Mouse (Mus musculus) limb, embryonic 11.5 days (tissue): ENCODE data around the gene Fam102a. TPM values are rescaled to one million over a fixed set of nuclear protein-coding genes. Genes with fewer than 3 reads are reported as not detected.

Experiments used
- ATAC-seq: fragments of 200-750 bp; cut with Nextera tagmentation; 2 replicates; pipeline ENCODE4 v1.8.0; 2017; ENCODE audit warnings: low read depth; ENCODE audit not compliant: insufficient number of reproducible peaks, low FRiP score, low TSS enrichment
- DNase-seq: peaks from one replicate; pipeline ENCODE4 v3.0.0-alpha.2; 2015; ENCODE audit warnings: low spot score
- H3K27ac ChIP-seq: fragments of 300-500 bp; sonication (generic); replicated peaks from 2 replicates; pipeline ENCODE4 v1.5.1; 2014; ENCODE audit warnings: low read depth, mild to moderate bottlenecking, low read length
- H3K27me3 ChIP-seq: fragments of 300-500 bp; sonication (generic); 2 replicates; pipeline ENCODE4 v1.6.1; 2014; ENCODE audit warnings: mild to moderate bottlenecking, low read length, mixed read lengths; ENCODE audit not compliant: control insufficient read depth, insufficient read depth
- H3K36me3 ChIP-seq: fragments of 300-500 bp; sonication (generic); 2 replicates; pipeline ENCODE4 v1.6.1; 2014; ENCODE audit warnings: mild to moderate bottlenecking, low read length, moderate library complexity, mixed read lengths; ENCODE audit not compliant: control insufficient read depth, insufficient read depth
- H3K4me1 ChIP-seq: fragments of 300-500 bp; sonication (generic); 2 replicates; pipeline ENCODE4 v1.6.1; 2014; ENCODE audit warnings: low read length, mixed read lengths; ENCODE audit not compliant: control insufficient read depth, insufficient read depth
- H3K4me2 ChIP-seq: fragments of 300-500 bp; sonication (generic); 2 replicates; pipeline ENCODE4 v1.6.1; 2014; ENCODE audit warnings: low read depth, mild to moderate bottlenecking, moderate library complexity; ENCODE audit not compliant: severe bottlenecking
- H3K4me3 ChIP-seq: fragments of 300-500 bp; sonication (generic); 2 replicates; pipeline ENCODE4 v1.5.1; 2014; ENCODE audit warnings: low read depth, low read length
- H3K9ac ChIP-seq: fragments of 300-500 bp; sonication (generic); 2 replicates; pipeline ENCODE4 v1.6.1; 2014; ENCODE audit warnings: mild to moderate bottlenecking, low read length
- H3K9me3 ChIP-seq: fragments of 300-500 bp; sonication (generic); 2 replicates; pipeline ENCODE4 v1.6.1; 2016; ENCODE audit warnings: low read length; ENCODE audit not compliant: control insufficient read depth
- WGBS: fragments of 180-500 bp; shearing (Covaris S2); extraction: QIAGEN DNeasy Blood & Tissue Kit; methylation state at CpG from one replicate; pipeline ENCODE4 v1.1.7; 2014; 5-methylcytosine and 5-hydroxymethylcytosine counted together
- polyA plus RNA-seq: library from polyadenylated mRNA; unstranded; fragments of >200 nt; fragmentation: Nextera tagmentation; extraction: Ambion mirVana; gene quantifications from 2 replicates; pipeline ENCODE4 v1.2.1, GENCODE M21; 2014

Gene Fam102a
- polyA plus RNA-seq, 1 experiment from 2014 or later: 9.8 TPM

DNA sequence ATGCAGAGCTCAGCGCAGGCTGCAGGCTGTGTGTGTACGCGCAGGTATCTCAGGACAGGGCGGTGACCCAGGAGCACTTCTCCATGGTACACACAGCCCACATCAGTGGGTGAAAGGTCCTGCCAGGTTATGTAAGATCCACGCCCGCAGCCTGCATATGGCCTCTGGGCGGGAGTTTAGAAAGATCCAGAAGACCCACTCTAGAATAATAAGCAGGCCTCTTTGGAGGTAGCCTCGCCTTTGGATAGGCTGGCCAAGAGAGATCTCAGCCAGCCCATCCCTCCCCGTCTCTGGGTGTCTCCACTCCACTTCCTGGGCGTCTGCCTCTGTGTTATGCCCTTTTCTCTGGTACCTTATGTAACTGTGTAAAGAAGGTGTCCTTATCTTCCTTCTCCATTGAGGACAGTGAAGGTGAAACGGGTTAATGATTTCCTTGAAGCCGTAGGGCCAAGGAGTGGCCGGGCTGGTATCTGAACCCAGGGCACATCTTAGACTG, 10.5 kb upstream of the Fam102a start:
- Histone ChIP-seq H3K36me3 (no peaks in the 10 kb centered on the region), H3K4me3 (no peak overlapping the region), H3K27ac (no peak overlapping the region), H3K4me2 (no peak overlapping the region), H3K9ac (no peak overlapping the region), H3K27me3 (no peaks in the 10 kb centered on the region), H3K4me1 (no peaks in the 10 kb centered on the region), H3K9me3 (no peaks in the 10 kb centered on the region)
- WGBS: 88% methylated on average over 13 of the region's 13 CpGs
- DNase-seq (no peak), ATAC-seq (no peak)

DNA sequence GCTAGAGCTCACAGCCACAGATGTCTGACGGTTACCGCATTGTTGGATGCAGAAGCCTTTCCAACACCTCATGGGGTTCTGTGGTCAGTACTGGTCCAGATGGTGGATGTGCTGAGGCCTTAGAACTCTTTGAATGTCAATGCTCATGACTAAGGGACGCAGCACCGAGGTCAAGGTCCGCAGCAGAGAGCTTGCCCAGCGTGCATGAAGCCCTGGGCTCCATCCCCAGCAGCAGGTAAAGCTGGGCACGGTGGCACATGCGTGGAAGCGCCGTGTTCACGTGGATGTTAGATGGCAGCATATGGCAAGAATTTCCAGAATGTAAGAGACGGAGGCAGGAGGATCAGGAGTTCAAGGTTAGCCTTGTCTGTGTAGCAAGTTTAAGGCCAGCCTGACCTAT, 9.3 kb upstream of the Fam102a start:
- H3K4me2 ChIP-seq: no peak overlapping the region
- H3K9me3 ChIP-seq: no peaks in the 10 kb centered on the region
- DNase-seq (no peak), ATAC-seq (no peak)
- H3K4me1 ChIP-seq: no peaks in the 10 kb centered on the region
- WGBS: 86% methylated on average over 12 of the region's 12 CpGs
- no peaks in the 10 kb centered on the region for H3K36me3 ChIP-seq
- H3K27ac ChIP-seq: no peak overlapping the region
- H3K9ac ChIP-seq: no peak overlapping the region
- H3K4me3 ChIP-seq: no peak overlapping the region
- H3K27me3 ChIP-seq: no peaks in the 10 kb centered on the region

DNA sequence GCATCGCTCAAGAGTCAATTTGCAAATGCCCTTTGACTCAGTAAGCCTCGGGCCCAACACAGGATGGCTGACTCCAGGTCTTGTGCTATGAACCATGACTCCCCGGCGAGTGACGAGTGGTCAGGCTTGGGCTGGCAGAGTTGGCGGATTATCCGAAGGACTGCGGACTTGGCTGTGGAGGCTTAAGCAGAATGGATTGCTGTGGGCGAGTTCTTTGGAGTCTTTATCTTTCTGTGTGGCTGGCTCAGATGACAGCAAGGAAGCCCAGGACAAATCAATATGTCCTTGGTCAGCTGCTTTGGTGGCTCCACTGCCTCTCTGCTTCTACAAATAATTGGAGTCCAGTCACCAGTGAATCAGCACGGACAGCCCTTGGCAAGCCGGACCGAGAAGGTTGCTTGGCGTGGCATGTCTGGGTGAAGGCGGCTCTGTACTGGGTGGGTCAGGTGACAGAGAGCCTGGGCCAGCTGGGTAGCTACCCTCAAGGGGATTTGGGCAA, 7.6 kb upstream of the Fam102a start:
- Histone ChIP-seq H3K36me3 (no peaks in the 10 kb centered on the region), H3K9me3 (no peaks in the 10 kb centered on the region), H3K9ac (no peak overlapping the region), H3K4me3 (no peak overlapping the region), H3K4me1 (no peaks in the 10 kb centered on the region), H3K27me3 (no peaks in the 10 kb centered on the region), H3K4me2 (no peak overlapping the region), H3K27ac (no peak overlapping the region)
- ATAC-seq: no peak
- WGBS: 84% methylated on average over 14 of the region's 14 CpGs
- no peak for DNase-seq

DNA sequence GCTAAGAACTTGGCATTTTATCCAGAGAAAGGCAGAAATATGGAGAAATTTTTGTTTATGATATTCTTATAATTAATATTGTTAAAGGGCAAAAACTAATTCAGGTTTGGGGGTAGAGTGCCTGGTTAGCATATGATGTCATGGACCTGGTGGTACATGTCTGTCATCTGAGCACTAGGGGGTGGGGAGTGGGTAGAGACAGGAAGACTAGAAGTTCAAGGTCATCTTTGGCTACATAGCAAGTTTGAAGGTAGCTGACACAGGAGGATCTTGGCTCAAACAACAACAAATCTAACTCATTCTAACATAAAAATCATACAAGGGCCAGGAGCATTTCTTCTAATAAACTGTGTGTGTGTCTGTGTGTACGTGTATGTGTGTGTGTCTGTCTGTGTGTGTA, 6.8 kb upstream of the Fam102a start:
- H3K4me3 ChIP-seq: no peak overlapping the region
- ATAC-seq: no peak
- no peaks in the 10 kb centered on the region for H3K4me1 ChIP-seq
- WGBS: 85% methylated on average over 1 of the region's 1 CpGs
- H3K9ac ChIP-seq: no peak overlapping the region
- no peak overlapping the region for H3K4me2 ChIP-seq
- no peak overlapping the region for H3K27ac ChIP-seq
- H3K27me3 ChIP-seq: no peaks in the 10 kb centered on the region
- DNase-seq: no peak
- H3K36me3 ChIP-seq: no peaks in the 10 kb centered on the region
- no peaks in the 10 kb centered on the region for H3K9me3 ChIP-seq

DNA sequence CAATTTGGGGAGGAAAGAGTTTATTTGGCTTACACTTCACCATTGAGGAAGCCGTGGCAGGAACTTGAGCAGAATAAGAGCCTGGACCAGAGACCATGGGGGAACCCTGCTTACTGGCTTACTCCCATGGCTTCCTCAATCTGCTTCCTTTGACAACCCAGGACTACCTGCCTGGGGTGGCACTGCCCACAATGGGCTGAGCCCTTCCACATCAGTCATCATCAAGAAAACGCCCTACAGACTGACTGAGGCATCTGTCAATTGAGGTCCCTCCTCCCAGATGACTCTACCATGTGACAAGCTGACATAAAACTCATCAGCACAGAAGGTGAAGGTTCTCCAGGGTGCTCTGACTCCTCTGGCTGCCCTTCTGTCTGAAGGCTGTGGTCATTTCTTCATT, 4.7 kb upstream of the Fam102a start:
- no peak for DNase-seq
- no peak overlapping the region for H3K27ac ChIP-seq
- H3K27me3 ChIP-seq: no peaks in the 10 kb centered on the region
- 82% methylated on average over 2 of the region's 2 CpGs for WGBS
- no peak for ATAC-seq
- peaks cover 6% of the 10 kb centered on the region; the same call in 1 of the 2 replicates for H3K4me1 ChIP-seq
- no peak overlapping the region for H3K4me3 ChIP-seq
- H3K4me2 ChIP-seq: no peak overlapping the region
- no peaks in the 10 kb centered on the region for H3K9me3 ChIP-seq
- H3K36me3 ChIP-seq: no peaks in the 10 kb centered on the region
- no peak overlapping the region for H3K9ac ChIP-seq

DNA sequence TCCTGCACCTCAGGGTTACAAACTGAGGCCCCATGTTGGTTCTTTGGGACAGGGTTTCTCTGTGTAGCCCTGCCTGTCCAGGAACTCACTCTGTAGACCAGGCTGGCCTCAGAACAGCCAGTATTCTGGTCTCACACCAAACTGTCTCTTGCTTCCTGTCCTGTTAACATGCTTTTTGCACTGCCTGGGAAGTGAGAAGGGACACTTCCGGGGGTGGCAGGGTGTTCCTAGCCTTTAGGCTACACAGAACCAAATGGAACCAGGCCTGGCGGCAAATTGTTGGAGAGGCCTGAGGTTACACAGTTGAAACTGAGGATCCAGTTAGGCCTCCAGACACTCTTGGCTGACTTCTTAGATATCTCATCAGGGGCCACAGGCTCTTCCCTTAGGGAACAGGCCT, 2.0 kb upstream of the Fam102a start:
- no peak for ATAC-seq
- no peak overlapping the region for H3K9ac ChIP-seq
- H3K27ac ChIP-seq: no peak overlapping the region
- no peak overlapping the region for H3K4me3 ChIP-seq
- H3K27me3 ChIP-seq: no peaks in the 10 kb centered on the region
- DNase-seq: no peak
- H3K4me2 ChIP-seq: no peak overlapping the region
- WGBS: 81% methylated on average over 2 of the region's 2 CpGs
- no peaks in the 10 kb centered on the region for H3K36me3 ChIP-seq
- H3K9me3 ChIP-seq: no peaks in the 10 kb centered on the region
- peaks cover 25% of the 10 kb centered on the region for H3K4me1 ChIP-seq

DNA sequence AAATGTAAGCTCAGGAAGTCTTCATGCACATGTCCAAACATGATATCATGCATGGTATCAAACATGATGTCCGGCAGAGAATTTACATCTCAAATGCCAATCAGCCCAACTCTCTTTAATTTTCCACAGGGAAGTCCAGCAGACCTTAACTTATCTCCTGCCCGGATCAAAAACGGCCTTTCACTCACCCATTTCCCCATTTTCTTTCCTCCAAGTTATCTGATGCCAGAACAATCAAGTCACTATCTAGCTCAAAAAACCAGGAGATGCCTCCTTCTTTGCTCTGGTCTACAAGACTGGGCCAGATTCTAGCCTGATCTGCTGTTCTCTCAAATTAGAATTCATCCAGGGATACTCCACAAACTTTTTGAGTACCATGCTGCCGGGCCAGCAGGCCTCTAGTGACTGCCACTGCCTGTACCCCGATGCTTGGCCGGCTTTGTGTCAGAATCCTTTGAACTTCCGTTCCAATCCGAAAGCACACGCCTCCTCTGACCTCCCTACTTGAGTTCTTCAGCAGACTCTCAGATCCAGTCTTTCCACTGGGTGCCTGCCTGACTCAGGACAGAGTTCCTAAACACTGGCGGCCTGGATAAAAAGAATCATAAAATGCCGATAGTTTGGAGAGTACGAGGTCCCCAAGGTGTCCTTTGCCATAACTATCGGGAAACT, 935 bp upstream of the Fam102a start:
- peaks cover 28% of the 10 kb centered on the region for H3K4me1 ChIP-seq
- H3K36me3 ChIP-seq: no peaks in the 10 kb centered on the region
- 10% methylated on average over 13 of the region's 13 CpGs for WGBS
- no peaks in the 10 kb centered on the region for H3K9me3 ChIP-seq
- H3K27me3 ChIP-seq: no peaks in the 10 kb centered on the region
- H3K4me2 ChIP-seq: peak overlapping the region; percentile 88
- peak overlapping the region; percentile 73 for H3K9ac ChIP-seq
- H3K27ac ChIP-seq: peak overlapping the region; percentile 90
- peak overlapping the region; percentile 93 for H3K4me3 ChIP-seq
- ATAC-seq (no peak), DNase-seq (peak; percentile 76)

DNA sequence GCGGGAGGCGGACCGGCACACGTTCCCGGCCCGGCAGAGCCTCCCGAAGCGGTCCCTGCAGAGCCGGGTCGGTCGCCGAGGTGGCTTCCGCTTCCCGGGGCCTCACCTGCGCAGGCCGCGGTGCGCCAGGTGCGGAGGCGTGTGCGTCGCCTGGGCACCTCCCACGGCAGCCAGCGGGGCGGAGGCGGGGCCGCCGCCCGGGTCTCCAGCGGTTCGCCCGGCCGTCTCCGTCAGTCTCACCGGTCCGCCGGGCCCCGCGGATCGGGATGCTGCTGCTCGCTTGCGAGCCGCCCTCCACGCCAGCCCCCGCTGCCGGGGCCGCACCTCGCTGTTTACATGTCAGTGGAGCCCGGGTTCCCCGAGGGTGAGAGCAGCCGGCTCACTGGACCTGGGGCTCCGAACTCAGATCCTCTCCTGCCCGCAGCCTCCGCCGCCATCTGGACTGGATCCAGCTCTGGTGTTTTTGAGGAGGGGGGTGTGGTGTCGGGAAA, 414 bp downstream of the Fam102a start:
- DNase-seq: no peak
- H3K27ac ChIP-seq: peak overlapping the region; percentile 95
- H3K27me3 ChIP-seq: no peaks in the 10 kb centered on the region
- H3K4me3 ChIP-seq: peak overlapping the region; percentile 93
- H3K9me3 ChIP-seq: no peaks in the 10 kb centered on the region
- H3K9ac ChIP-seq: peak overlapping the region; percentile 88
- H3K4me1 ChIP-seq: peaks cover 33% of the 10 kb centered on the region
- under 1% methylated on average over 34 of the region's 56 CpGs for WGBS
- H3K36me3 ChIP-seq: no peaks in the 10 kb centered on the region
- peak; percentile 48; the same call in 1 of the 2 replicates for ATAC-seq
- peak overlapping the region; percentile 88 for H3K4me2 ChIP-seq
